Mouse (Mus musculus): ENCODE measurements around the gene Paqr5. TPM values are rescaled to one million over a fixed set of nuclear protein-coding genes. Genes with fewer than 3 reads are reported as not detected.

Gene Paqr5
- polyA plus RNA-seq, 1 experiment, result 0.02 TPM

DNA sequence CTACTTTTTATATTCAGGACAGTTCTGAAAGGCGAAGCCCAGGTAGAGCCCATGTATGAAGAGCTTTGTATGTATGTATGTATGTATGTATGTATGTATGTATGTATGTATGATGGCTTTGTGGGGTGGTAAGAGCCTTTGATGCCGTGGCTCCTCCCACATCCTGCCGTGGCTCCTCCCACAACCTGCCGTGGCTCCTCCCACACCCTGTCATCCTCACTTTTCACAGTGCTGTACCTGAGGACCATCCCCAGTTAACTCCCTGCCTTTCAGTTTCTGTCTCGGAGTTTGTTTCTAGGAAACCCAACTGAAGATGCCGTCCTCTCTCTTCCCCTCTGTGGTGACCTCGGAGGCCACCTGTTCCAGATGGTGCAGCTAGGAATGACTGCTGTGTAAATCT is 40.6 kb downstream of the Paqr5 start:
- Histone ChIP-seq H3K4me2 (ENCODE audit: low read depth) (no peak overlapping the region), H3K36me3 (ENCODE audit: control insufficient read depth, insufficient read depth) (no peaks in the 10 kb centered on the region), H3K79me2 (ENCODE audit: control insufficient read depth, insufficient read depth) (no peaks in the 10 kb centered on the region), H3K27me3 (ENCODE audit: control insufficient read depth, insufficient read depth, insufficient read length) (peaks cover 4% of the 10 kb centered on the region), H3ac (ENCODE audit: control insufficient read depth, insufficient read length) (no peak overlapping the region), H3K4me3 (no peak overlapping the region)
- TF ChIP-seq MYOD1 (IDR thresholded peaks at IDR 0.05; ENCODE audit: control insufficient read depth in 1 of 3, insufficient read length in 2 of 3, low read depth in 2 of 3) (no peak), REST (IDR thresholded peaks at IDR 0.05; ENCODE audit: insufficient read depth, insufficient read length) (no peak), E2F4 (IDR thresholded peaks at IDR 0.05; ENCODE audit: insufficient read depth) (no peak), CEBPB (IDR thresholded peaks at IDR 0.05; ENCODE audit: insufficient read depth, poor library complexity, severe bottlenecking) (no peak), MYOG (IDR thresholded peaks at IDR 0.05; ENCODE audit: control insufficient read depth in 1 of 3, insufficient read depth in 1 of 3, insufficient read length in 2 of 3, low read depth in 2 of 3) (no peak)

DNA sequence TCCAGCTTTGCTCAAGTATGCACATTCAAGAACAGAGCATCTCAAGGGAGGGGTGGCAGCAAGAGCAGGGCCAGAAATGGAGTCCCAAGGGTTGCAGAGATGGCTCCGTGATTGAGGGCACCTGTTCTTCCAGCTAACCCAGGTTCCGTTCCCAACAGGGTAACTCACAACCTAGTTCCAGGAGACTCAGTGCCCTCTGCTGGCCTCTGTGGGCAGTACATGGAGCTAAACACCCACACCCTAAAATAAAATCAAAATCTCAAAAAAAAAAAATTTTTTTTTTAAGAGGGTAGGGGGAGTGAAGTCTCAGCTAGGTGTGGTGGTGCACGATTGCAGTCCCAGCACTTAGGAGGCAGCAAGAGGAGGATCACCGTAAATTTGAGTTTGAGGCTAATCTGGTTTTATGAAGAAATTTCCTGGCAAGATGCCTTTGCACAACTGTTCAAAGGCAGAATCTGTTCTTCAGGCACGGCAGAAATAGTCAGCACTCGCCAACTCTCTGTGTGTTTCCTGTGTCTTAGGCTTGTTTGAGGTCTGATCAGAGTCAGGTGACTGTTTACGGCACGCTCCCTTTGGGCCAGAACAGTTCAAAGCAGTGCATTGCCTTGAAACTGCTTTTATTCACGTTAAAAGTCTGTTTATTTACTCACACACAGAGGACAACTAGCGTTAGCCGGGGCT is 41.3 kb downstream of the Paqr5 start:
- no peak for TF ChIP-seq TCF3 (IDR thresholded peaks at IDR 0.05; ENCODE audit: insufficient read length, low read depth)
- TF ChIP-seq SRF (IDR thresholded peaks at IDR 0.05; ENCODE audit: control insufficient read depth, insufficient read length, low read depth), result no peak
- no peak for TF ChIP-seq TCF12 (IDR thresholded peaks at IDR 0.05; ENCODE audit: insufficient read depth, poor library complexity, severe bottlenecking)
- no peak for TF ChIP-seq MYOD1 (IDR thresholded peaks at IDR 0.05; ENCODE audit: control insufficient read depth in 1 of 3, insufficient read length in 2 of 3, low read depth in 2 of 3)
- TF ChIP-seq POLR2A (IDR thresholded peaks at IDR 0.05; ENCODE audit: insufficient read length, low read depth), result no peak
- TF ChIP-seq USF1 (IDR thresholded peaks at IDR 0.05; ENCODE audit: low read depth), result no peak
- no peak for TF ChIP-seq REST (IDR thresholded peaks at IDR 0.05; ENCODE audit: insufficient read depth, insufficient read length)
- TF ChIP-seq POLR2AphosphoS2 (IDR thresholded peaks at IDR 0.05; ENCODE audit: insufficient read length, low read depth), result no peak
- TF ChIP-seq MYOG (IDR thresholded peaks at IDR 0.05; ENCODE audit: control insufficient read depth in 1 of 3, insufficient read depth in 1 of 3, insufficient read length in 2 of 3, low read depth in 2 of 3), result no peak
- TF ChIP-seq E2F4 (IDR thresholded peaks at IDR 0.05; ENCODE audit: insufficient read depth), result no peak
- TF ChIP-seq CEBPB (IDR thresholded peaks at IDR 0.05; ENCODE audit: insufficient read depth, poor library complexity, severe bottlenecking), result no peak
- no peak for TF ChIP-seq MAX (IDR thresholded peaks at IDR 0.05; ENCODE audit: low read depth)

DNA sequence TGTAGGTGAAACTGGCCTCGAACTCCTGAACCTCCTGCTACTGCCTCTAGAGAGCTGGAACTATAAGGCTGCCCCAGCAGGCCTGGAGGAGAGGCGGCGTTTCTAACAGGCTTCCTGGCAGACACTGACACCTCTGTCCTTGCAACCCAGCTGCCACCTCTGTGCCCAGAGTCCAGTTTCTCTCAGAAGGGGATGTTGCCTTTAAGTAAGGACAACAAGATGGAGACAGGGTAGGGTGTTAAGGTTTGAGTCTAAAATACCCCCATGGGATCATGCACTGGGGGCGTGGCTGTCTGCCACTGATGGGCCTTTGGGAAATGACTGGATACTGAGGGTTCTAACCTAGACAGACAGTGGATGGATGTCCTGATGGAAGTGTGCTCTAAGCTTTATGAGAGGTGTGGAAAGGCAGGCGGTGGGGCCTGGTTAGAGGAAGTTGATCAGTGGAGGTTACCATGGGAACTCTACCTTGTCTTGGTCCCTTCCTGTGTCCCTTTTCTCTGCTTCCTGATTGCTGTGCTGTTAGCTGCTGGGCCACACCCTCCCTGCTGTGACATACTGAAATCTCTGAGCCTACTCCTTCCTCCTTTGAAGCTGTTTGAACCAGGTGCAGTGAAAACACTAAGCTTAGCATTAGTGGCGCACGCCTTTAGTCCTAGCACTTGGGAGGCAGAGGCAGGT is 43.6 kb downstream of the Paqr5 start:
- no peak overlapping the region for H3K4me3 ChIP-seq
- TF ChIP-seq USF1 (IDR thresholded peaks at IDR 0.05; ENCODE audit: low read depth) (no peak), REST (IDR thresholded peaks at IDR 0.05; ENCODE audit: insufficient read depth, insufficient read length) (no peak), POLR2AphosphoS2 (IDR thresholded peaks at IDR 0.05; ENCODE audit: insufficient read length, low read depth) (no peak), MYOD1 (IDR thresholded peaks at IDR 0.05; ENCODE audit: control insufficient read depth in 1 of 3, insufficient read length in 2 of 3, low read depth in 2 of 3) (no peak), TCF3 (IDR thresholded peaks at IDR 0.05; ENCODE audit: insufficient read length, low read depth) (no peak), TCF12 (IDR thresholded peaks at IDR 0.05; ENCODE audit: insufficient read depth, poor library complexity, severe bottlenecking) (no peak), SRF (IDR thresholded peaks at IDR 0.05; ENCODE audit: control insufficient read depth, insufficient read length, low read depth) (no peak), MAX (IDR thresholded peaks at IDR 0.05; ENCODE audit: low read depth) (no peak), E2F4 (IDR thresholded peaks at IDR 0.05; ENCODE audit: insufficient read depth) (no peak), CEBPB (IDR thresholded peaks at IDR 0.05; ENCODE audit: insufficient read depth, poor library complexity, severe bottlenecking) (no peak), POLR2A (IDR thresholded peaks at IDR 0.05; ENCODE audit: insufficient read length, low read depth) (no peak), MYOG (IDR thresholded peaks at IDR 0.05; ENCODE audit: control insufficient read depth in 1 of 3, insufficient read depth in 1 of 3, insufficient read length in 2 of 3, low read depth in 2 of 3) (no peak)
- peaks cover under 1% of the 10 kb centered on the region for H3K27me3 ChIP-seq (ENCODE audit: control insufficient read depth, insufficient read depth, insufficient read length)
- H3ac ChIP-seq (ENCODE audit: control insufficient read depth, insufficient read length), result no peak overlapping the region
- no peaks in the 10 kb centered on the region for H3K79me2 ChIP-seq (ENCODE audit: control insufficient read depth, insufficient read depth)
- H3K36me3 ChIP-seq (ENCODE audit: control insufficient read depth, insufficient read depth), result no peaks in the 10 kb centered on the region
- H3K4me2 ChIP-seq (ENCODE audit: low read depth), result no peak overlapping the region

More for the DNA sequence above, 41.3 kb downstream of the Paqr5 start:
- no peaks in the 10 kb centered on the region for H3K36me3 ChIP-seq (ENCODE audit: control insufficient read depth, insufficient read depth)
- no peak overlapping the region for H3K4me2 ChIP-seq (ENCODE audit: low read depth)
- H3ac ChIP-seq (ENCODE audit: control insufficient read depth, insufficient read length), result no peak overlapping the region
- H3K27me3 ChIP-seq (ENCODE audit: control insufficient read depth, insufficient read depth, insufficient read length), result peaks cover 4% of the 10 kb centered on the region
- no peak overlapping the region for H3K4me3 ChIP-seq
- H3K79me2 ChIP-seq (ENCODE audit: control insufficient read depth, insufficient read depth), result no peaks in the 10 kb centered on the region

DNA sequence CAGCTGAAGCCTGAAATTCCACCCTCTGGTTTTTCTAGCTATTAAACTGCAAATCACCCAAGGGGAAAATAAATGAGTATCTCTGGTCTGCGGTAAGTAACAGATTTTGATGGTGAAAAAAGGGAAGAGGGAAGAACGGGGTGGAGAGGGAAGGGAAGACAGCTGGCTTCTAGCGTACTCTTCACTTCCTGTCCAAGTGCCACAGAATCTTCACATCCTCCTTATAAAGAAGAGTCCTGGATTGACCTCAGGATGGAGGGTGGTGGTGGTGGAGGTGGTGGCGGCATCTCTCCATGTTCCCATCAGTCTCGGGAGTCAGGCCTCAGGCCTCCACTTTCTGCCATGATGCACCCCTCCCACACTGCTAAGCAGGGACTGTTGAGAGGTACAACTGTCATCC is 44.8 kb downstream of the Paqr5 start:
- TF ChIP-seq TCF12 (IDR thresholded peaks at IDR 0.05; ENCODE audit: insufficient read depth, poor library complexity, severe bottlenecking), result no peak
- TF ChIP-seq SRF (IDR thresholded peaks at IDR 0.05; ENCODE audit: control insufficient read depth, insufficient read length, low read depth), result no peak
- no peak for TF ChIP-seq REST (IDR thresholded peaks at IDR 0.05; ENCODE audit: insufficient read depth, insufficient read length)
- no peak for TF ChIP-seq CEBPB (IDR thresholded peaks at IDR 0.05; ENCODE audit: insufficient read depth, poor library complexity, severe bottlenecking)
- TF ChIP-seq MYOG (IDR thresholded peaks at IDR 0.05; ENCODE audit: control insufficient read depth in 1 of 3, insufficient read depth in 1 of 3, insufficient read length in 2 of 3, low read depth in 2 of 3), result no peak
- TF ChIP-seq POLR2AphosphoS2 (IDR thresholded peaks at IDR 0.05; ENCODE audit: insufficient read length, low read depth), result no peak
- TF ChIP-seq MYOD1 (IDR thresholded peaks at IDR 0.05; ENCODE audit: control insufficient read depth in 1 of 3, insufficient read length in 2 of 3, low read depth in 2 of 3), result no peak
- no peak for TF ChIP-seq USF1 (IDR thresholded peaks at IDR 0.05; ENCODE audit: low read depth)
- Histone ChIP-seq H3K79me2 (ENCODE audit: control insufficient read depth, insufficient read depth) (no peaks in the 10 kb centered on the region), H3ac (ENCODE audit: control insufficient read depth, insufficient read length) (no peak overlapping the region), H3K4me3 (no peak overlapping the region), H3K27me3 (ENCODE audit: control insufficient read depth, insufficient read depth, insufficient read length) (no peaks in the 10 kb centered on the region), H3K4me2 (ENCODE audit: low read depth) (no peak overlapping the region), H3K36me3 (ENCODE audit: control insufficient read depth, insufficient read depth) (no peaks in the 10 kb centered on the region)

Measured in myocyte (in vitro differentiated cells).